ENCODE assay signal across 9 mouse cellular contexts in the genomic region with DNA sequence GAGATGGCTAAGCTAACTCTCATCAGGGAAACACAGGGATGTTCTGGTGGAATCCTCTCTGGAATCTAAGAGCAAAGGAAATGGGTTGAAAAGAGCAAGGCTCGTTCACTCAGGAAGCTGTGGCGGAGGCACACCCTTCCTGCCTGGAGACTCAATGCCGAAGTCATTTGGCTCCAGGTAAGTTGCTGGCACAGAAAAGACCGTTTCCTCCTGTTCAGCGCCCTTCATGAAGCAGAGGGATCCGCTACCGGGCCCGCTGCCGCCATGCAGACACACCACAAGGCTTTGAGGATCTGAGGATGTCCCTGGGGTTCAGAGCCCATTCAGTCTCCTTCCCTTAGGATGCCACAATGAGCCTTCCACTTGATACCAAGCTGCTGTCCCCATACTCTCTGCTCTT. TPM values are rescaled to one million over a fixed set of nuclear protein-coding genes. Genes with fewer than 3 reads are reported as not detected.
DNase-seq lines count a peak whose midpoint lies in the region.
"Had no signal": no experiment of that assay in that cellular context is flagged by ENCODE, and none has a peak within 500 bp of the region (broad histone marks: within the 10 kb centered on the region; RNA-seq: fewer than 3 reads in every experiment).

No protein-coding gene starts in this region.

- DNase-seq in cerebellum, adult 18-20 months, result peak; percentile 33 to 37
- DNase-seq in cerebellum, postnatal 10 days, result no peak
- DNase-seq in ES-CJ7 (ENCODE audit: low read depth, low spot score), result peak; percentile 21
- peak; percentile 27 to 34 for DNase-seq in heart, postnatal 36 days
- peak; percentile 59 to 68 for DNase-seq in kidney, postnatal 36 days
- DNase-seq in frontal cortex, postnatal 14 days (ENCODE audit: low spot score in 2 of 2), result no peak
- no peak for DNase-seq in urinary bladder, adult 18-20 months (ENCODE audit: low spot score in 2 of 2)
- no peak for DNase-seq in left cerebral cortex, postnatal 10 days (ENCODE audit: extremely low spot score in 1 of 2, low spot score in 2 of 2)
- DNase-seq: right cerebral cortex, adult 18-20 months had no signal

- intact Hi-C loops in heart, postnatal 36 days (cut with DNase I), result loop anchor here (2.0 kb wide), 1 partner anchor 42 kb away; no protein-coding TSS in a partner anchor
- intact Hi-C loops in left cerebral cortex, postnatal 10 days (cut with DNase I), result no loop called here

RNA-seq across cellular contexts. Expression of a gene that starts 37.3 kb away (rescaled TPM):
- 10 to 100 TPM; 44.1 to 44.4 TPM for total RNA-seq in heart, postnatal 36 days (2021)
- 10 to 100 TPM; 64.9 to 70.9 TPM for total RNA-seq in left cerebral cortex, postnatal 10 days (2021)

RNA-seq across cellular contexts. Expression of a gene that starts 37.4 kb away (rescaled TPM):
- 1 to 10 TPM; 3.5 to 4.1 TPM for total RNA-seq in heart, postnatal 36 days (2021)
- total RNA-seq in left cerebral cortex, postnatal 10 days (2021), result 10 to 100 TPM; 16.2 to 19.2 TPM

RNA-seq across cellular contexts. Expression of a gene that starts 44.8 kb away (rescaled TPM):
- 10 to 100 TPM; 25.6 to 29.4 TPM for total RNA-seq in heart, postnatal 36 days (2021)
- 10 to 100 TPM; 59.2 to 59.8 TPM for total RNA-seq in left cerebral cortex, postnatal 10 days (2021)

Comparison
In these comparisons a context has a peak if more than half of its experiments do, and no peak if none do; other contexts are left out.
1. DNase-seq: peak in cerebellum, adult 18-20 months (2 of 2), ES-CJ7 (single experiment), heart, postnatal 36 days (2 of 2) and kidney, postnatal 36 days (2 of 2); none in cerebellum, postnatal 10 days (0 of 2), frontal cortex, postnatal 14 days (0 of 2), urinary bladder, adult 18-20 months (0 of 2) and left cerebral cortex, postnatal 10 days (0 of 2).